Mouse (Mus musculus): ENCODE measurements at regions not wholly inside any gene's neighbourhood (a gene's known extent, or its start where the extent isn't known, plus 50 kb on each side); places are given as distances from the start of the nearest gene placed in this dataset.

DNA sequence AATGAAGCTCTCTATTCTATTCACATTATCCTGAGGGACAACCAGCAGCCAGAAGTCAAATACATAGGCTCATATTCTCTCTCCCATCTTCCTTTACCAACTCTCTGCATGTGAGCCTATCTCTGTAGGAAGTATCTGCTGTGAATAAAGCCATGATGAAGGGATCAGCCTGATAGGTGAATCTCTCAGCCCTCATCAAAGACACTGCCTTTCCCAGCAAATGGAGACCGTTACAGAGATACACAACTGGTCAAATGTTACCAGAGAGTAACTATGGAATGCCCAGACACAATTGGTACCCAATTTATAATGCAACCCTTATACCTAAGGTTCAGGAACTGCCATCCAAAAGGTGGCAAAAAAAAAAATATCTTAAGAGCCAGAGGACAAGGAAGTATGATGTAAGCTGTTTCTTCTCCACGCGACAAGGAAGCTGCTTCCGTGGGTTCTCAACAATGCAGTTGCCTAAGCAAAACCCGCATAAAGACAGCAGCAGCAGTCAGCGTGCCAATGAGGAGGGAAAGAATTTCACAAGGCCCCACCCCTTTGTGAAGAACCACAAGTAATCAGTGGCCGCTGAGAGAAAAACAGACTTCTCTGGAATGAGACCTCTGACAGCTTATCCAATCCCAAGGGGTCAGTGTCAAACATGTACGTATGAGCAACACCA, 248.9 kb downstream of the Dhx15 start:
- TF ChIP-seq CTCF (IDR thresholded peaks at IDR 0.05; ENCODE audit: control insufficient read depth, insufficient read depth, insufficient replicate concordance, low read depth, low read length): no peak
- no peak for TF ChIP-seq POLR2A (IDR thresholded peaks at IDR 0.05; ENCODE audit: control insufficient read depth, low read depth, low read length)
